Mouse (Mus musculus) left cerebral cortex, adult 11 months (tissue): ENCODE data around the gene Gpr176.

Experiments
- DNase-seq: peaks from one replicate; pipeline ENCODE4 v3.0.0; 2022; ENCODE audit warnings: low spot score

The Gpr176 gene

DNA sequence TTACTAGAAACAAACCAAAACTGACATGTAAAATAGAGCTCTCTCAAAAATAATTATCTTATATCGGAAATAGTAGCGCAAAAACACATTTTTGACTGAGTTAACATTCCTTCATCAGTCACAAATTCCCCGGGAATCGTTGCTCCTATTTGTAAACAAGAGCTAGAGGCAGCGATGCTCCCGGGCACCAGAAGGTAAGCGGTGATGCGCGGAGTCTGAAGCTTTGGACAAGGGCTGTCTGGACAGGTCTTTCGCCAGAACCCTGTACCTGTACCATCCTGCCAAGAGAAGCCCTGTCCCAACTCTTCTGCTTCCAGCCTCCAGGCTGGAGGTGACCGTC, 688 bp downstream of the Gpr176 start:
- no peak for DNase-seq

DNA sequence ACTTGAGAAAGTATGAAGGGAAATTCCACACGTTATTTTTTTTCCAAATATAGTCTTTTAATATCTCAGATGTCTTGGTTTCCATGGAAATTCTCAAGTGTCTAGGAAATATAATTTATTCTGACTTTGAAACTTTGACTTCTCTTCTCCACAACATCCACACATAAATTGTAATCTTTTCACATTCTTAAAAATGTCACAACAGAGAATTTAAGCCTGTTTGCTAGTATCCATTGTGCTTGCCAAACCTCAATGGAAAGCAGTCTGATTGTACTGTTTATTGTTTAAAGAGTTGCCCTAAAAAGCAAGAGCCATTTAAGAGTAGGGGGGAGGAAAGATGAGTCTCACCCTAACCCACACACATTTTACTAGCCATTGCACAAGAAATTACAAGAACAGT, 1.4 kb downstream of the Gpr176 start:
- no peak for DNase-seq

DNA sequence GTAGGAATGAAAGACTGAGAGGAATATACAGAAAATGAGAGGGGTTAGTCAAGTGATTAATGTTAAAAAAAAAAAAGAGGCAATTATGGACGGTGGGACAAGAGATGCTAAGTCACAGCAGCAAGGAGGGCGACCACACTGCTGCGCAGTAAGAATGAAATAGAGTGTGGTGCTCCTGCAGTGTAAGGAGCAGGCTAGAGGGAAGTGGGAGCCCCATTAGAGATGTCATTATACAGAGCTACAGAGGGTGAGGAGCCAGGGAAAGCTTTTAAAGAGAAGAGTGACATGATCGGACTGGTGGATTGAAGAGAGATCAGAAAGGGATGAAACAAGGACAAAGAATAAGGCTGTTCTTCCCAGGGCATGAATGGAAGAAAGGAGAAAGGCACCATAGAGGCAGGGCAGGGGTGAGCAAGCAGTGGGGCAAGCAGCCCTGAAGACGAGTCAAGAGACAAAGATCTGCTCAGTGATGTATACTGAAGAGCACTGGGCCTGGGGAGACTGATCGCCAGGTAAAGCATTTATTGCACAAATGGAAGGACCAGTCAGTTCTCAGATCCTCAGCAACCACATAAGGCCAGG, 18.0 kb downstream of the Gpr176 start:
- no peak for DNase-seq

DNA sequence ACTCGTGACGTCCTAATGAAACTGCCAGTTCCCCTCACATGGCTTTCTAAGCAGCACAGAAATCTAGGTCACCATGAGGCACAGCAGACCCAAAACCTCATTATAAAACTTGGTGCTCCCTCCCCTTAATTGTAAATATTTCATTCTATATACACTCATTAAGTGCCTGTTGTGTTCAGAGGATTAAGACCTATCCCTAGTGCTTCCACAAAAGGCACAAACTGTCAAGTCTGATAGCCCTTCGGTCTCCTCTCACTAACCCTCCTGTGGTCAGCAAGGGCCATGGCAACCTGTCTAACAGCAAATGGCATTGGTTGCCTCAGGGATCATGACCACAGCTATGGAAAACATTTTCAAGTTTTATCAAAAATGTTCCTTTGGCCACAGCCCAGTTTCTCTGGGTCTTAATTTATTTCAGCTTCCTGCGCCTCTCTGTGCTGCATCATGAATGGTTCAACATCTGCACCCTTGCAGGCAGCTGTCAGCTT, 19.3 kb downstream of the Gpr176 start:
- no peak for DNase-seq

DNA sequence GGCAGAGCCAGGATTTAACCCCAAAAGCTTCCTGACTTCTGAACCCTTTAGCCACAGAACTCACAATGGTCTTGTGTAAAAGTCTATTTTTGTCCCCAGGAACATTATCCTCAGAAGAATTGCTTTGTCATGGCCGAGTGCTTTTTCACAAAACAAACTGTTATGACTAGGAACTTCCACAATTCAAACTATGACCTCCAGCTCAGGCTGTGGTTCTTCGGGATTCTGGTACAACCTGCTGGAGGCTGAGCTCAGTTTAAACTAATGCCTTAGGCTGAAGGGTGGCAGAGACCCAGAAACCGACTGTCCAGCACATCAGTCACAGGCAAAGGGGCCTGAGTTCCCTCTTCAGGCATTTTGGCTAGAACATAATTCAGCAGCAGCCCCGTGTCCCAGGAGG, 19.7 kb downstream of the Gpr176 start:
- no peak for DNase-seq

DNA sequence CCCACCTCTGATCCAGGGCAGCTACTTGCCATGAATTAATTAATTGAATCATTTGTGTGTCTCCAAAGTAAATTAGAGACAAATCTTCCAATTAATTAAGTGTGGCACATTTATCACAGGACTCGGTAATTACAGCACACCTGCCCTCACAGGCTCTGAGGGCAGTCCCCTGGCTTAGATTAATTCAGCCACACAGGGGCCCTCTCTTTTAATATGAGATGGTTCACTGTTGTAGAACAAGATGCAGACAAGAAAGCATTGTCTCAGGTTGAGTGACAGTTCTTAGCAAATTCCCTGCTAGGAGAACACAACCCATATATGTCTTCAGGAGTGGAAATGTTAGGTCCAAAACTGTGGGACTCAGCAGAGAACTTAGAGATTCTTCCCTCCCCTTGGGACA, 27.7 kb downstream of the Gpr176 start:
- no peak for DNase-seq

DNA sequence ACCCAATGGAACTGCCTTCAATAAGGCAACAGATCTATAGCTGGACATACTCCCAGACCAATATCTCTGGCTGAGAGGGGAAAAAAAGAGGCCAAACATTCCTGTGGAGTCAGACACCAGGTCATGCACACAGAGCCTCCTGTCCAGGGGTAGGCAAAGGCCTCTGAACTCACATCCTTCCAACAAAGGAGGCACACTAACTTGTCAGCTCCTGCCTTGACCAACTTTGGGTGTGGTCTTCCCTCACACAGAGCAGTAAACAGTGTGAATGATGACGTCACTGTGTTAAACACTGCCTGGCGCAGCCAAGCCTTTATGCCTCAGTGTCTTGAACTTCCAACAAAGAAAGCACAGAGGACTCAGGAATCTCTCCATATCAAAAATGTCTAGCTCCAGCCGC, 29.3 kb downstream of the Gpr176 start:
- no peak for DNase-seq

DNA sequence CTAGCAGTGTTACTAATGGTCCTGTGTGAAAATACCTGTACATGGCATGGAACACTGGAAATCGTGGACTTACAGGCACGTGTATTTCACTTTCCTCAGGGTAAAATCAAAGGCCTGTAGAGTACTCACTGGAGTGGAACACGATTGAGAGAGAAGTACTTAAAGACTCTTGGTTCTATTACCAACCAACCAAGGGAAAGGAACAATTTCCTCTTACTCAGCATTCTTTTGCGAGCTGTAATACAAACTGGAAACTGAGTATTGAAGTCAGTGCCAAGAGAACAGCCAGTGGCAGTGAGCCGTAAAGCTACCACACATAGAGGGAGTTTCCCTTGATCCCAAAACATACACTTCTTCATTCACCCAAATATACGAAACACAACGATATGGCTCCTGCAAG, 31.9 kb downstream of the Gpr176 start:
- no peak for DNase-seq

DNA sequence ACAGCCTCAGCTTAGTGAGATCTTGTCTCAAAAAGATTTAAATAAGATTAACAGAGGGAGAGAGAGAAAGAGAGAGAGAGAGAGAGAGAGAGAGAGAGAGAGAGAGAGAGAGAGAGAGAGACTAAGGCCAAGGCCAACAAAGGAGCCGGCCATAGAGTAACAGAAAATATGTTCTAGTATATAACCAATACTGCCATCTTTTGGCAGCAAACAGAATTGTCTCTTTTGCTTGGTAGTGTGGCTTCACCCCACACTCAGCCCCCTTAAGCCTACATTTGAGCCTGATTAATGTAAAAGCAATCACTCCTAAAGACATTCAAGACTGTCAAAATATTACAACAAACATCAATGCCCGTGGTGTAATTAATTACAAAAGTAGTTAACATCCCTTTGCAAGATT, 37.1 kb downstream of the Gpr176 start:
- DNase-seq, result no peak

DNA sequence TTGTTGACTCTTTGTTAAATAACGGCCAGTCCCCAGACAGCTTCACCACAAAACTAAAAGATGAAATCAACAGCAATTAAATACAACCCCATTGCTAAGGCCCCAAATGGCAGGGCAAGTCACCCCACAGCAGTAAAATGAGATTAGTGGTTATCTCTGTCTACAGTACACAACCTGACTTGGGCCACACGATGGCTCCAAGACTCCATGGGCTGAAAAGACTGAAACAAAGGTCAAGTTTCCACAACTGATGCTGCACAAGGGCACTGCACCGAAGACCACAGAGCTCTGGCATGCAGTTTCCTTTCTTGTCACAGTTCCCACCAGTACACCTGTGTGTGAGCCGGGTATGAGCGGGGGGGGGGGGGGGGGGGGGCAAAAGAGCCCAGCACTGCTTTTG, 50.6 kb downstream of the Gpr176 start:
- no peak for DNase-seq

DNA sequence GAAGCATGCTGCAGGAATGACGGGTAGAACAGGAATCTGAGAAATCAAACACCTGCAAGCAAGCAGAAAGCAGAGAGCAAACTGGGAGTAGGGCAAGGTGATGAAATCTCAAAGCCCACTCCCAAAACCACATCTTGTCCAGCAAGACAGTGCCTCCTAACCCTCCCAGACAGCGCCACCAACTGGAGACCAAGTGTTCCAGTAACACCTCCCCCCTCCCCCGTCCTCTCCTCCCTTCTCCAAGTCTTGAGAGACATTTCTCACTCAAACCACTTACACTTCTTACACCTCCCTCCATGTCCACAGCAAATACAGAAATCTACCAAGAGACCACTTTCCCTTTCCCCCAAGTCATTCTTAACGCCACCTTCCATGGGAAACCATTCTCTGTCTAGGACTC, 51.4 kb downstream of the Gpr176 start:
- DNase-seq, result no peak

DNA sequence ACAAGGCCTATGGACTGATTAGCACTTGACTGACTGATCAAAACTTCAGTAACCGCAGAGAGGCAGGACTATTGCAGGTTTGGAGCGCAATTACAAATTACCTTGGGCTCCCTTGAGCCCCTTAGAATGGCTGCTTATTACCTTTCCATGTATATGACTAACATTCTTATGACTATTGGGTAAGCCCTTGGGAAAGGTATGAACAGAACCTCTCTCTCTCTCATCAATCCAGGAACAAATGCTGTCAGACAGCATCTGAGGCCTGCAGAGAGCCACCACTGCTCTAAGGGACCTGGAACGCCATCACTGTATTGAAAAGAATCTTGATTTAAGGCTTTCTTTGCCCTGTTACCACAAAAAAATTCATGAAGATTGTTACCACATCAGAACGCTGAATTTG, 52.1 kb downstream of the Gpr176 start:
- no peak for DNase-seq

DNA sequence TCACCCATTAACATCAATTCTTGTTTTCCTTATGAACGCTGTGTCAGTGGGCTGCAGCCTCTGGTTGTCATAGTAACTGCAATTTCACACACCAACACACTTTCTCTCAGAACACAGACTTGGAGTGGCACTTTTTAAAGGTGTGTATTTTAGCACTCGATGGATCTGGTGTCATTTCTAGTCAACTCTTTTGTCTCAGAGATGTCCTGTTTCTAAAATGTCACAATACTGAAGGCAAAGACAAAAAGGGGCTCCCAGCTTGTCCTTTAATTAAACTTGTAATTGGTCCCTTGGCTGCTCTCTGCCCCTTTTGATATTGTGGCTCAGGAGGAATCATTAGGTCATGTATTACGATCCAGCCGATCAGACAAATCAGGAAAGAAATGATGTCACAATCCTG, 52.7 kb downstream of the Gpr176 start:
- DNase-seq, result no peak

DNA sequence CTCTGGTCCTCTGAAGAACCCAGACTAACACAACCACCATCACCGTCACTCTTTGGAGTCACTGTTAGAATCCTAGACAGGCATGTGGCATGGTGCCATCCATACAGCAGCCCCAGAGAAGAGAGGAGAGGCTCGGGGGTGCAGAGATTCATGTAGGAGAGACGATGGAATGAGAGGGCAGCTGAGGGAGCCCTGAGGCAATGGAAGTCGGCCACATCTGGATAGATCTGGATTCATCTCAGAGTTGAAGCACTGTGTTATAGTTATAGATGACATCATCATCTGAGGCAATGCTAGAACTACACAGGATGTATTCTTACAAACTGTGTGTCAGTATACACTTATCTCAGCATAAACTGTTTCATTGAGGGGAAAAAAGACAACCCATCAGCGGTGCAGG, 54.0 kb downstream of the Gpr176 start:
- no peak for DNase-seq

DNA sequence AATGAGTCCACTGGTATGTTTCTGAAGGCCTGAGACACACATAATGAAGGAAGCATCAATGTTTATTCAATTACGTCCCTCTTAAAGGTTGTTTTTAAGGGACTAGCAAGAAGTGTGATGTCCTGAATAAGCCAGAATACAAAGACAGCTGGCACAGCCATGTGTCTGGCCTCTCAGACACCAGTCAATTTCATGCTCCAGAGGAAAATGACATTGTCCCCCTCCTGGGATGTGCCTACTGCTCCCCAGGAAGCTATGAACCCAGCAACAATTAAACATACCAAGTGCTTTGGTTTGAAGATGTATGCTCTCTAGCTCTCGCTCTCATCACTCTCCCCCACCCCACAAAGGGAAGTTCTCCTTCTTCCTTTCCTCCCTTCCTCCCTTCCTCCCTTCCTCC, 56.3 kb downstream of the Gpr176 start:
- no peak for DNase-seq

DNA sequence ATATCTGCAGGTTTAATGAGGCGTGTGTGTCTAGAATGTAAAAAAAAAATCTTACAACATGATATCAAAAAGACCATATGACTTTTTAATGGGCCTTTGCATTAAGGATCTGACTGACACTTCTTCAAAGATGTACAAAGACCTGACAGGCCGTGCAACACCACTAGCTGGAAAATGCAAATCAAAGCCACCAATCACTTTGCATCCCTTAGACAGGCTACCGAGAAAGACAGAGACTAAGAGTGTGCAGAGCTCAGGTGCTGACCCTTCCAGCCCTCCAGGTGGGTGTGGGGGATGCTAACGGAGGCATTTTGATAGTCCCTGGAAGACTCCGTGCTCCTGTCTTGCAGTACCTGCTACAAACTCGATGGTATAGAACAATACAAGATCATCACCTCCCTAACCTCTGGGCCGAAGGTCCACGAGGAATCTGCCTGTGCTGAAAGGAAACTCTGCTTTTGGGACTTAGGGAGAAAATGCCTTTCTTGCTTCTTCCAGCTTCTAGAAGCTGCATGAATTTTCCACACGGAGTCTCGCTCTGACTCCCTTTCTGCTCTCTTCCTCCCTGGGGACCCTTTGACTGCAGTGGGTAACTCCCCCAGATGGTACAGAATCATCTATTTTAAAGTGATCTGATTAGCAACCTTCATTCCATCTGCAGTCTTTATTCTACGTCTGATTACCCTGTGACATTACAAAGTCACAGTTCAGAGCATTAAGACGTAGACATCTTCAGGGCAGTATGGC, 57.4 kb downstream of the Gpr176 start:
- no peak for DNase-seq

DNA sequence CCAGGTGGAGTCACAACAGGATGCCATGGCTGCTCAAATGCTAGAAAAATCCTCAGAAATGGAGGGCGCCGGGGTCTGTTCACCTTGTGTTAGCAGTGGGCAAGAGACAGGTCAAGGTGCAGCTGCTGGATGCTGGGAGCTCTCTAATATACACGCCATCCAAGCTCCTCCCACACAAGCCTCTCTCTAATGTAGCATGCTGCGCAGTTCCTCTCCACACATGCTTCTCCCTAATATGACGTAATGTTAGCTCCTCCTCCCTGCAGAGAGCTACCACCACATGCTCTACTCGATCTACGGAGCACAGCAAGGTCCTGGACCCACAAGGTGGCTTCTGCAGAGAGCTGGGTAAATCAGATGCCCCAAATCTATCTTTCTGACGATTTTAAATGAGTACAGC, 65.7 kb downstream of the Gpr176 start:
- DNase-seq, result peak; percentile 15

DNA sequence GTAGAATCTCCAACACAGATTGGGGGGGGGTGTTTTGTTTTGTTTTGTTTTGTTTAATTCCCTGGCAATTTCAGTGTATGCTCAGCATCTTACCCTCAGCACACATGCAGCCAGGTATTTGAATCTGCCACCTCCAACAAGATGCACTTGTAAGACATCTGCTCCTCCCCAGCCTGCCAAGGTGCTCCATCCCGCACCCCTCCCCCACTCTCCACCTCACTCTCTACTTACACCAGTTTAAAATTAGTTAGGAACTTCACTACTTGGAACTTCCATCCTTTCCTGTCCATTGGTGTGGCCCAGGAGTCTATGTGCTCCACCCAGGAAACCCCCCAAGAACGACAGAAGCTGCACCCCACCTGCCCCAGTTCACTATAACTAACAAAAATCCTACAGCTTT, 66.3 kb downstream of the Gpr176 start:
- DNase-seq, result no peak

DNA sequence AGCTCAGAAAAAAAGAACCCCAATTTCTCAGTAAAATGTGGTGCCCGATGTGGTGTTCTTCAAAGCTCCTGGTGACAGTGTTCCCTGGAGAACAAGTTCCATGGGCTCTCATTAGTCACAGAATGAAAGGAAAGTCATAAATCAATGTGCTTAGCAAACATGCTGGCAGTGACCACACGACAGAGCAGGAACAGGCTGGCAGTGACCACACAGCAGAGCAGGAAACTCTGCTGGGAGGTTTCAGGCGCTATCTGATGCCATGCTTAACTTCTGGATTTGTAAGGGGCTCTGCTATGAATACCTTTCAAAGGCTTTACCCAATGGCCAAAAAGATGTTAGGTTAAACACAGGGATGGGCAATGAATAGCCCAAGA, 66.7 kb downstream of the Gpr176 start:
- DNase-seq, result no peak

DNA sequence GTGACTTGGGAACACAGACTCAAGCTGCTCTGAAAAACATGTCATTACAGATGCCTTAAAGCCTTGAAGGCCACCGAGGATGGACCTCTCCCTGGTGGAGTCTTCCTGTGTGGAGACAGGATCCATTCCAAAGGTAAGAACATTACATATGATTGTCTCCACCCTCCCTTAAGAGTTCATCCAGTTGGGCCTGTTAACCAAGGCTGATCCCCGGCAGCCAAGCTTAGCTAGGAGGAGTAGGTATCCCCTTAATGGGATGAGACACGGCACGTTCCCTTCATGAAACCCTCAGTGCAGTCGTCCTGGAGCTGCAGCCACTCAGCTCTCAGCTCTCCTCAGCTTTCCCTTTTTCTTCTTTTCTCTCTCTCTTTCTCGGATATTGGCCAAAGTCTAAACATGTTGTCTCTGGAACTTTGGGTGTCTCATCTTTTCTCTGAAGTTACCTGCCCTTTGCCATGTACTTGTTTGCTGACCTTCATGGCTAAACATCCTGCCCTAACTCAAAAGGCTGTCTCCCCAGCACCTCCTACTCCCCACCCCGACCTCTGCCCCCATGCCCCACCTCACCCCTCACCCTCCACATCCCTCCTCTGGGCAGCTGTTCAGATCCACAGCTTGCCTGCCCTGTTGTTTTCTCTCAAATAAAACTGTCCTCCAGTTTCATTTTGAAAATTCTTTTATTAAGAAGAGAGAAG, 67.2 kb downstream of the Gpr176 start:
- DNase-seq, result no peak

DNA sequence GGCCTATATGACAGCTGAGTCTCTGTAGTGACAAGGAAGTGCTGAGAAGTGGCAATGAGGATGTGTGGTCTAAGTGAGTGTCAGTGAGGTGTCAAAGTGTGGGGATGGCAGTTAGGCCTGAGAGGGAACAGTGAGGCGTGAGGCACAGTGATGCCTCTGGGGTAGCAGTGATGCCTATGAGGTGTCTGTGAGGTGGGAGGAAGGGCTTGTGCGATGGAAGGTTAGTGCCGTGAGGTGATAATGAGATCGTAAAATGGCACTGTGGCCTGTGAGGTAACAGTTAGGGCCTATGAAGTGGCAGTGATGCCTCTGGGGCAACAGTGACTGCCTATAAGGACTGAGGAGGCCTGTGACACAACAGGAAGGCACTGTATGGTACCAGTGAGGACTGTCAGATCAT, 69.8 kb downstream of the Gpr176 start:
- DNase-seq, result no peak

DNA sequence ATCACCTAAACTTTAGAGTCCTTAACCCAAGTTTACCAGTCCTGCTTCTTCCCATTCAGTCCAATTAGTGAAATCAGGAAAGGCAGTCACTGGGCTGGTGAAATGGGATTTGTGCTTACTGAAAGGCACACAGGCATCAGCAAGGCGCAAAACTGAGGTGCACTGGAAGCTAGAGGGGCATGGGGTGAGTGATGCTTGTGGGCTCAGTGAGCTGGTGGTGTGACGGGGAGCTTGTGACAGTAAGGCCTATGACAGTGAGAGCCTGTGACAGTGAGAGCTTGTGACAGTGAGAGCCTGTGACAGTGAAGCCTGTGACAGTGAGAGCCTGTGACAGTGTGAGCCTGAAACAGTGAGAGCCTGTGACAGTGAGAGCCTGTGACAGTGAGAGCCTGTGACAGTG, 71.6 kb downstream of the Gpr176 start:
- DNase-seq, result no peak

DNA sequence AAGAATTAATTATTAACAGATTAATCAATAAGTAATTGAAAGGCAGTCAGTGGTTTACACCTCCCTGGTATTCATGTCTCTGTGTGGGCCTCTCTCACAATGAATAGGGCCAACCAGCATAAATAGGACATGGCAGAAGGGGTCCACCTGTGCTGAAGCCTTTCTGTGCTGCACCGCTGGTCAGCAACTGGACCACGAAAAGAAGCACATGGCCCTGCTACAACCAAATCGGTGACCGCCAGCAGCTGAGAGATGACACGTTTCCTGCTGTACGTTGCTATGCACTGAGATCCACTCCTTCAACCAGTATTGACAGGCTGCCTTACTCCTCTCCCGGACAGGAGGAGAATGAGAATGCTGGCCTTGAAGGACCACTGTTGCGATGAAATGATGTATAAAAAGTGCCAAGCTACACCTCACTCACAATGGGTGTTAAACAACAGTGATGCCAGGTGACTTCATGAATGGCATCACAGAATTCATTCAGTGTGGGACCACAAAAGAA, 72.1 kb downstream of the Gpr176 start:
- no peak for DNase-seq

DNA sequence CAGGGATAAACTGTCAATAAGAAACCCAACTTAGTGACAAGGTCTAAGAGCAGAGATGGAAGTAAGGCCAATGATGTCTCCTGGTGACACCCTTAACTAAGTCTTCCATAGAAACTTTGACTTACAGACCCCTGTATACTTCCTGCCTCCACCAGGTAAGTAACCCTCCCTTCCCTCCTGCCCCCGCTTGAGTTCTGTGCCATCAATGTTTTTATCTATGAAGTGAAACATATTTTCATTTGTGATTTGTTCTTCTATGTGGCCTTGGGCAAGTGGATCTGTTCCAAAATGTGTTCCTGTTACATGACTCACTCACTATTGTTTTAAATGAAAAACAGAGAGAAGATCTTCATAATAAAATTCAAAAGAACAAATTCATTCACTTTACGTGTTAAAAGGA, 73.2 kb downstream of the Gpr176 start:
- DNase-seq, result no peak
